Mouse (Mus musculus) testis, adult 2 months (tissue): Measurements from ENCODE around the gene Olfr487.
"Not testable (repeated sequence)": the region's sequence is repeated elsewhere in the genome, so short reads cannot be mapped to it uniquely, and the experiment has no call there.

Experiments
- CTCF ChIP-seq: fragments of 200-500 bp; IDR thresholded peaks from 2 replicates; pipeline ENCODE4 v1.5.1; 2012; ENCODE audit warnings: low read depth, mild to moderate bottlenecking, inconsistent platforms, low read length, moderate library complexity; ENCODE audit not compliant: control insufficient read depth, insufficient read depth, insufficient replicate concordance
- POLR2A ChIP-seq: fragments of 200-500 bp; IDR thresholded peaks from 2 replicates; pipeline ENCODE4 v1.6.1; 2012; ENCODE audit warnings: low read depth, mild to moderate bottlenecking, inconsistent platforms, low read length, moderate library complexity; ENCODE audit not compliant: control insufficient read depth

DNA sequence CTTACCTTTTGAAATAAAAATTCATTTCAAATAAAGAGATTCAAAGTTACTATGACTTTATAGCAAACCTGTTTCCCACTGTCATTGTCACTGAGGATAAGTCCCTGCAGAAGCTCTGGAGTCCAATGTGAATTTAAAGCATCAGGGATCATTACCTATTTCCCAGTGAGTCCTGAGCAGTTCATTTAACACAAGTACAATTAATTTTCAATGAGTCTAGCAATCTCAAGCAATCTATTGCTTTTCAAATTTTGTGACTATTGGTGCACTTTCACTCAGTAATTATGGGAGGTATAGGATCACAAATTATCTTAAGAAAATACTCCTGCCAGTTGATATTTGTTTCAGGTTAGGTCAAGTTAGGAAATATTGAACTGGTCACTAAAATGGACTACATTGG is at the start of gene Olfr487:
- not testable (repeated sequence) for TF ChIP-seq POLR2A, CTCF
